Mouse (Mus musculus): ENCODE data around the gene Pecam1.

DNA sequence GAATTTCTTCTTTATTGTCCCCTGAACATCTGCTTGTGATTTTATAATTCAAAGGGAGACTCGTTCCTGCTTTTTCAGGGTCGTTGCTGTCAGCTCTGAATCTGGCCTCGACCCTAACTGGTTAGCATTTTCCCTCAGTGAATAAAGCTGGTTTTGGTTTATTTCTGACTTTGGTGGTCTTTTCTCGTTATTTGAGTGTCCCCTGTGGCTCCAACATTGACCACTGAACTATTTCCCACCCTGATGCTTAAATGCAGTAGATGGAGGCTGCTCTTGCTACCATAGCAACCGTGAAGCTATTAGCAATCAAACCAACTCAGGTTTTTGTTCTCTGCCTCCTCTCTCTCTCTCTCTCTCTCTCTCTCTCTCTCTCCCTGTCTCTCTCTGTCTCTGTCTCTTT is 22.5 kb downstream of the Pecam1 start:
- TF ChIP-seq MAX (IDR thresholded peaks at IDR 0.05) (no peak), MYOG (IDR thresholded peaks at IDR 0.05; ENCODE audit: control insufficient read depth, extremely low read depth, insufficient read length) (no peak), CTCF (IDR thresholded peaks at IDR 0.05; ENCODE audit: control insufficient read depth, insufficient read depth, insufficient read length) (no peak)

Data from C2C12 (cell line).